Mouse (Mus musculus) large intestine, adult 2 months (tissue): ENCODE measurements around the gene H2-Q7. TPM values are rescaled to one million over a fixed set of nuclear protein-coding genes. Genes with fewer than 3 reads are reported as not detected.
"Not testable (repeated sequence)": the region's sequence is repeated elsewhere in the genome, so short reads cannot be mapped to it uniquely, and the experiment has no call there.

Source experiments
- DNase-seq: peaks from one replicate; pipeline ENCODE4 v3.0.0-alpha.2; 2012; ENCODE audit warnings: low read depth, low spot score
- WGBS: fragments of 180-500 bp; shearing (Covaris S2); methylation state at CpG from one replicate; pipeline ENCODE4 v1.1.7; 2018; 5-methylcytosine and 5-hydroxymethylcytosine counted together
- polyA plus RNA-seq: library from polyadenylated mRNA; depleted of rRNA; stranded (reverse); fragments of >200 nt; gene quantifications from 2 replicates; pipeline ENCODE4 v1.2.3, GENCODE M21; 2012

H2-Q7 gene
- polyA plus RNA-seq, 1 experiment, result 127 TPM

- 90% methylated on average over 3 of the region's 3 CpGs for WGBS
- DNase-seq, result not testable (repeated sequence)
Observed at GRCm38 (mm10) chr17:35432167-35432566, 6.8 kb upstream of the H2-Q7 start.

- 15% methylated on average over 8 of the region's 8 CpGs for WGBS
- not testable (repeated sequence) for DNase-seq
Observed at GRCm38 (mm10) chr17:35434836-35435235, 4.1 kb upstream of the H2-Q7 start.

GRCm38 (mm10) chr17:35435577-35435976 lies 3.4 kb upstream of the H2-Q7 start:
- not testable (repeated sequence) for DNase-seq
- 80% methylated on average over 3 of the region's 3 CpGs for WGBS

GRCm38 (mm10) chr17:35437386-35437936 lies 1.5 kb upstream of the H2-Q7 start:
- 54% methylated on average over 1 of the region's 1 CpGs for WGBS
- not testable (repeated sequence) for DNase-seq

GRCm38 (mm10) chr17:35438395-35438794 lies 560 bp upstream of the H2-Q7 start:
- WGBS, result 84% methylated on average over 3 of the region's 3 CpGs
- DNase-seq, result not testable (repeated sequence)

- not testable (repeated sequence) for DNase-seq
- 2% methylated on average over 47 of the region's 48 CpGs for WGBS
Observed at GRCm38 (mm10) chr17:35439295-35439747, 366 bp downstream of the H2-Q7 start.

- WGBS, result 60% methylated on average over 27 of the region's 27 CpGs
Observed at GRCm38 (mm10) chr17:35439925-35440645, 1.1 kb downstream of the H2-Q7 start.

GRCm38 (mm10) chr17:35442376-35442775 lies 3.4 kb downstream of the H2-Q7 start:
- WGBS, result 91% methylated on average over 2 of the region's 2 CpGs
- DNase-seq, result not testable (repeated sequence)

More at GRCm38 (mm10) chr17:35439925-35440645, 1.1 kb downstream of the H2-Q7 start:
- not testable (repeated sequence) for DNase-seq

GRCm38 (mm10) chr17:35444510-35444909 lies 5.6 kb downstream of the H2-Q7 start:
- not testable (repeated sequence) for DNase-seq
- 81% methylated on average over 2 of the region's 2 CpGs for WGBS

- not testable (repeated sequence) for DNase-seq
- WGBS, result no CpG with 5 or more reads among the region's 1 CpGs
Observed at GRCm38 (mm10) chr17:35458247-35458646, 19.3 kb downstream of the H2-Q7 start.

- 62% methylated on average over 3 of the region's 9 CpGs for WGBS
- DNase-seq, result not testable (repeated sequence)
Observed at GRCm38 (mm10) chr17:35460513-35461341, 21.8 kb downstream of the H2-Q7 start.

GRCm38 (mm10) chr17:35465651-35466050 lies 26.7 kb downstream of the H2-Q7 start:
- 22% methylated on average over 8 of the region's 8 CpGs for WGBS
- not testable (repeated sequence) for DNase-seq

- DNase-seq, result not testable (repeated sequence)
- WGBS, result 65% methylated on average over 3 of the region's 3 CpGs
Observed at GRCm38 (mm10) chr17:35468936-35469335, 30.0 kb downstream of the H2-Q7 start.

GRCm38 (mm10) chr17:35469842-35470751 lies 31.1 kb downstream of the H2-Q7 start, which contains the start of gene H2-Q10:
TSS of gene H2-Q10 (plus strand) at chr17:35470089.
- no peak for DNase-seq
- WGBS, result 1% methylated on average over 80 of the region's 80 CpGs

GRCm38 (mm10) chr17:35484066-35484465 lies 45.1 kb downstream of the H2-Q7 start:
- peak; percentile 28 for DNase-seq
- WGBS, result 1% methylated on average over 9 of the region's 9 CpGs

GRCm38 (mm10) chr17:35485702-35486101 lies 46.7 kb downstream of the H2-Q7 start:
- DNase-seq, result no peak
- 23% methylated on average over 4 of the region's 4 CpGs for WGBS

GRCm38 (mm10) chr17:35486726-35487125 lies 47.8 kb downstream of the H2-Q7 start:
- 64% methylated on average over 10 of the region's 10 CpGs for WGBS
- no peak for DNase-seq

GRCm38 (mm10) chr17:35488041-35488440 lies 49.1 kb downstream of the H2-Q7 start:
- WGBS, result 93% methylated on average over 2 of the region's 2 CpGs
- DNase-seq, result no peak

GRCm38 (mm10) chr17:35490320-35490719 lies 51.4 kb downstream of the H2-Q7 start:
- WGBS, result 77% methylated on average over 5 of the region's 5 CpGs
- DNase-seq, result no peak
